Mouse (Mus musculus) mature B cell (primary cell): ENCODE results near the gene Nkx2-5.

ENCODE experiments used
- in situ Hi-C: fragments of 300-500 bp; cut with MboI; formaldehyde crosslinking; loops from 2 replicates; pipeline ENCODE4 v1.14.3; 2019

Gene Nkx2-5

DNA sequence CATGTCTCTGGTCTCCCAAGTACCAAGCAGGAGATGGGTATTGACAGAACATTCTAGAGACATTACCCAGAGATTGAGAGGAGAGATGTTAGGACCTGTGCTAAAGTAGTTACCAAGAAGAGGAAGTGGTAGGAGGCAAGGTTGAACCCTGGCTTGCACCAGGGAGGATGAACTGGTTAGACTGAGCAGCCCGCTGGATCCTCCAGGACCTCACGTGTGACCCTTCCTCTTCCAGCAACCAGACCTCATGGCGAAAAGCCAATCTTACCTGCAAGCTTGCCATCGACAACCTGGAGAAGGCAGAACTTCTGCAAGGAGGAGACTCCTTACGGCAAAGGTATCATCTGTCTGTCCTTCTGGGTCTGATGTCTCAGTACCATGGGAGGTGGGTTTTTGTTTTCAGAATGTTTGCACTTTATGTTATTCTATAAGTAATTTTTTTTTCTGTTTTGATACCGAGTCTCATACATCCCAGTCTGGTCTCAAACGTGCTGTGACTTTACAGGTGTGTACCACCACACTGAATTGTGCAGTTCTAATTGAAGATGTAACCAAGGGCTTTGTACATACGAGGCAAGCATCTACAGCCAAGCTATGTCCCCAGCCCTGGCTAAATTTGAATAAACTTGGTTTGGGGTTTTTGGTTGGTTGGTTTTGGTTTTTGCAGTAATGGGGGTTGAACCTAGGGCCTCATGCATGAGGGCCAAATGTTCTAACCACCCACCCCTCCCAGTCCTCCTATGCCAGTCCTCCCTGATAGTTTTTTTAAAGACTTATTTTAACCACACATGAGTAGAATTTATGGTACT lies 55.1 kb downstream of the Nkx2-5 start:
- in situ Hi-C loops, result no loop called here

DNA sequence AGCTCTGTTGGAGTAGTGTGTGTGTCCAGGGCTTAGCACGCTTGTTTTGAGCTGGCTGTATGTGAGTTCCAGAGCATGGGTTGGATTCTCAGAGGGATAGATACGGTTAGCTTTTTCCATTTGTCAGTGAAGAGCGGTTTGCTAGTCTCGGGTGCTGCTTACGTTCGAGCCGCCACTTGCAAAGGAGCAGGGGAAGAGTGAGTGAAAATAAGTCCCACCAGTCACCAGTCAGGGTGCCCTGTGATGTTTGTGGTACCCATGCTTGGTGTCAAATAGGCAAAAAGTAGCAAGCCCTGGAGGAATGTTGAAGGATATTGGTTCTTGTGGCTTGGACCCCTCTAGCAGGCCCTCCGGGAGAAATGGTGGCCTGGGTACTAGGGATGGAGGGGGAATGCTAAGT lies 55.8 kb downstream of the Nkx2-5 start:
- in situ Hi-C loops, result no loop called here
